Mouse (Mus musculus): ENCODE results near the gene Sct. TPM values are rescaled to one million over a fixed set of nuclear protein-coding genes. Genes with fewer than 3 reads are reported as not detected.

Sct gene
- not detected for polyA plus RNA-seq (2014; fragmentation: Illumina TruSeq; extraction: RNeasy Lipid Tissue Mini Kit (QIAGEN cat#74804); ENCODE audit: insufficient read depth, low read depth, low replicate concordance)

GRCm38 (mm10) chr7:141278766-141279590 is at the start of gene Sct:
TSS of gene Sct (minus strand) at chr7:141279133.

GRCm38 (mm10) chr7:141327469-141328372 is 48.8 kb upstream of the Sct start, which contains the start of the genes Deaf1 and Tmem80:
TSS of gene Deaf1 (minus strand) at chr7:141327690.
TSS of gene Tmem80 (plus strand) at chr7:141327739.

GRCm38 (mm10) chr7:141291921-141292582 is 13.1 kb upstream of the Sct start, which contains the start of gene Drd4:
TSS of gene Drd4 (plus strand) at chr7:141292006.

GRCm38 (mm10) chr7:141276546-141276945 is 2.4 kb downstream of the Sct start, which contains the start of gene Cdhr5:
TSS of gene Cdhr5 (minus strand) at chr7:141276786.

GRCm38 (mm10) chr7:141265739-141266561 is 13.0 kb downstream of the Sct start, which contains the start of gene Irf7:
TSS of gene Irf7 (minus strand) at chr7:141266481.

Other genes starting within 250 kb of the Sct start
- not detected for gene B4galnt4, start 218.0 kb downstream of the Sct start, polyA plus RNA-seq (2014; fragmentation: Illumina TruSeq; extraction: RNeasy Lipid Tissue Mini Kit (QIAGEN cat#74804); ENCODE audit: insufficient read depth, low read depth, low replicate concordance)
- 12.5 TPM for gene Pkp3, start 200.9 kb downstream of the Sct start, polyA plus RNA-seq (2014; fragmentation: Illumina TruSeq; extraction: RNeasy Lipid Tissue Mini Kit (QIAGEN cat#74804); ENCODE audit: insufficient read depth, low read depth, low replicate concordance)
- gene Sigirr, start 178.6 kb downstream of the Sct start, polyA plus RNA-seq (2014; fragmentation: Illumina TruSeq; extraction: RNeasy Lipid Tissue Mini Kit (QIAGEN cat#74804); ENCODE audit: insufficient read depth, low read depth, low replicate concordance): 23.1 TPM
- 1.0 TPM for gene Ano9, start 161.3 kb downstream of the Sct start, polyA plus RNA-seq (2014; fragmentation: Illumina TruSeq; extraction: RNeasy Lipid Tissue Mini Kit (QIAGEN cat#74804); ENCODE audit: insufficient read depth, low read depth, low replicate concordance)
- gene Ptdss2, start 156.8 kb downstream of the Sct start, polyA plus RNA-seq (2014; fragmentation: Illumina TruSeq; extraction: RNeasy Lipid Tissue Mini Kit (QIAGEN cat#74804); ENCODE audit: insufficient read depth, low read depth, low replicate concordance): 14.6 TPM
- 139 TPM for gene Rnh1, start 106.3 kb downstream of the Sct start, polyA plus RNA-seq (2014; fragmentation: Illumina TruSeq; extraction: RNeasy Lipid Tissue Mini Kit (QIAGEN cat#74804); ENCODE audit: insufficient read depth, low read depth, low replicate concordance)
- 93.0 TPM for gene Hras, start 85.1 kb downstream of the Sct start, polyA plus RNA-seq (2014; fragmentation: Illumina TruSeq; extraction: RNeasy Lipid Tissue Mini Kit (QIAGEN cat#74804); ENCODE audit: insufficient read depth, low read depth, low replicate concordance)
- gene Lrrc56, start 85.0 kb downstream of the Sct start, polyA plus RNA-seq (2014; fragmentation: Illumina TruSeq; extraction: RNeasy Lipid Tissue Mini Kit (QIAGEN cat#74804); ENCODE audit: insufficient read depth, low read depth, low replicate concordance): 7.3 TPM
- gene Lmntd2, start 65.1 kb downstream of the Sct start, polyA plus RNA-seq (2014; fragmentation: Illumina TruSeq; extraction: RNeasy Lipid Tissue Mini Kit (QIAGEN cat#74804); ENCODE audit: insufficient read depth, low read depth, low replicate concordance): 1.0 TPM
- 55.1 TPM for gene Rassf7, start 63.3 kb downstream of the Sct start, polyA plus RNA-seq (2014; fragmentation: Illumina TruSeq; extraction: RNeasy Lipid Tissue Mini Kit (QIAGEN cat#74804); ENCODE audit: insufficient read depth, low read depth, low replicate concordance)
- 26.6 TPM for gene Phrf1, start 50.3 kb downstream of the Sct start, polyA plus RNA-seq (2014; fragmentation: Illumina TruSeq; extraction: RNeasy Lipid Tissue Mini Kit (QIAGEN cat#74804); ENCODE audit: insufficient read depth, low read depth, low replicate concordance)
- gene Irf7, start 12.7 kb downstream of the Sct start, polyA plus RNA-seq (2014; fragmentation: Illumina TruSeq; extraction: RNeasy Lipid Tissue Mini Kit (QIAGEN cat#74804); ENCODE audit: insufficient read depth, low read depth, low replicate concordance): 21.8 TPM
- gene Cdhr5, start 2.3 kb downstream of the Sct start, polyA plus RNA-seq (2014; fragmentation: Illumina TruSeq; extraction: RNeasy Lipid Tissue Mini Kit (QIAGEN cat#74804); ENCODE audit: insufficient read depth, low read depth, low replicate concordance): 0.23 TPM
- not detected for gene Drd4, start 12.9 kb upstream of the Sct start, polyA plus RNA-seq (2014; fragmentation: Illumina TruSeq; extraction: RNeasy Lipid Tissue Mini Kit (QIAGEN cat#74804); ENCODE audit: insufficient read depth, low read depth, low replicate concordance)
- gene Deaf1, start 48.6 kb upstream of the Sct start, polyA plus RNA-seq (2014; fragmentation: Illumina TruSeq; extraction: RNeasy Lipid Tissue Mini Kit (QIAGEN cat#74804); ENCODE audit: insufficient read depth, low read depth, low replicate concordance): 20.4 TPM
- gene Tmem80, start 48.6 kb upstream of the Sct start, polyA plus RNA-seq (2014; fragmentation: Illumina TruSeq; extraction: RNeasy Lipid Tissue Mini Kit (QIAGEN cat#74804); ENCODE audit: insufficient read depth, low read depth, low replicate concordance): 25.4 TPM
- 30.4 TPM for gene Eps8l2, start 59.7 kb upstream of the Sct start, polyA plus RNA-seq (2014; fragmentation: Illumina TruSeq; extraction: RNeasy Lipid Tissue Mini Kit (QIAGEN cat#74804); ENCODE audit: insufficient read depth, low read depth, low replicate concordance)
- 203 TPM for gene Taldo1, start 113.1 kb upstream of the Sct start, polyA plus RNA-seq (2014; fragmentation: Illumina TruSeq; extraction: RNeasy Lipid Tissue Mini Kit (QIAGEN cat#74804); ENCODE audit: insufficient read depth, low read depth, low replicate concordance)
- gene Gatd1, start 135.0 kb upstream of the Sct start, polyA plus RNA-seq (2014; fragmentation: Illumina TruSeq; extraction: RNeasy Lipid Tissue Mini Kit (QIAGEN cat#74804); ENCODE audit: insufficient read depth, low read depth, low replicate concordance): 24.6 TPM
- 0.50 TPM for gene Cend1, start 150.4 kb upstream of the Sct start, polyA plus RNA-seq (2014; fragmentation: Illumina TruSeq; extraction: RNeasy Lipid Tissue Mini Kit (QIAGEN cat#74804); ENCODE audit: insufficient read depth, low read depth, low replicate concordance)
- 12.9 TPM for gene Slc25a22, start 158.8 kb upstream of the Sct start, polyA plus RNA-seq (2014; fragmentation: Illumina TruSeq; extraction: RNeasy Lipid Tissue Mini Kit (QIAGEN cat#74804); ENCODE audit: insufficient read depth, low read depth, low replicate concordance)
- 0.81 TPM for gene Pidd1, start 164.9 kb upstream of the Sct start, polyA plus RNA-seq (2014; fragmentation: Illumina TruSeq; extraction: RNeasy Lipid Tissue Mini Kit (QIAGEN cat#74804); ENCODE audit: insufficient read depth, low read depth, low replicate concordance)
- gene Rplp2, start 168.2 kb upstream of the Sct start, polyA plus RNA-seq (2014; fragmentation: Illumina TruSeq; extraction: RNeasy Lipid Tissue Mini Kit (QIAGEN cat#74804); ENCODE audit: insufficient read depth, low read depth, low replicate concordance): 1,656 TPM
- 109 TPM for gene Pnpla2, start 176.1 kb upstream of the Sct start, polyA plus RNA-seq (2014; fragmentation: Illumina TruSeq; extraction: RNeasy Lipid Tissue Mini Kit (QIAGEN cat#74804); ENCODE audit: insufficient read depth, low read depth, low replicate concordance)
- gene Cracr2b, start 182.0 kb upstream of the Sct start, polyA plus RNA-seq (2014; fragmentation: Illumina TruSeq; extraction: RNeasy Lipid Tissue Mini Kit (QIAGEN cat#74804); ENCODE audit: insufficient read depth, low read depth, low replicate concordance): 126 TPM
- gene Cd151, start 188.3 kb upstream of the Sct start, polyA plus RNA-seq (2014; fragmentation: Illumina TruSeq; extraction: RNeasy Lipid Tissue Mini Kit (QIAGEN cat#74804); ENCODE audit: insufficient read depth, low read depth, low replicate concordance): 213 TPM
- 44.0 TPM for gene Polr2l, start 196.0 kb upstream of the Sct start, polyA plus RNA-seq (2014; fragmentation: Illumina TruSeq; extraction: RNeasy Lipid Tissue Mini Kit (QIAGEN cat#74804); ENCODE audit: insufficient read depth, low read depth, low replicate concordance)
- gene Tspan4, start 196.1 kb upstream of the Sct start, polyA plus RNA-seq (2014; fragmentation: Illumina TruSeq; extraction: RNeasy Lipid Tissue Mini Kit (QIAGEN cat#74804); ENCODE audit: insufficient read depth, low read depth, low replicate concordance): 42.4 TPM

All from lung, adult 10 weeks (tissue).